Mouse (Mus musculus) frontal cortex, adult 2 months (tissue): ENCODE measurements at regions not wholly inside any gene's neighbourhood (a gene's known extent, or its start where the extent isn't known, plus 50 kb on each side); places are given as distances from the start of the nearest gene placed in this dataset.

Source experiments
- DNase-seq, 2 experiments: peaks; one replicate each; pipeline ENCODE4 v3.0.0; 2022; ENCODE audit warnings: low spot score in 1 of 2; ENCODE audit errors: extremely low spot score in 1 of 2

DNA sequence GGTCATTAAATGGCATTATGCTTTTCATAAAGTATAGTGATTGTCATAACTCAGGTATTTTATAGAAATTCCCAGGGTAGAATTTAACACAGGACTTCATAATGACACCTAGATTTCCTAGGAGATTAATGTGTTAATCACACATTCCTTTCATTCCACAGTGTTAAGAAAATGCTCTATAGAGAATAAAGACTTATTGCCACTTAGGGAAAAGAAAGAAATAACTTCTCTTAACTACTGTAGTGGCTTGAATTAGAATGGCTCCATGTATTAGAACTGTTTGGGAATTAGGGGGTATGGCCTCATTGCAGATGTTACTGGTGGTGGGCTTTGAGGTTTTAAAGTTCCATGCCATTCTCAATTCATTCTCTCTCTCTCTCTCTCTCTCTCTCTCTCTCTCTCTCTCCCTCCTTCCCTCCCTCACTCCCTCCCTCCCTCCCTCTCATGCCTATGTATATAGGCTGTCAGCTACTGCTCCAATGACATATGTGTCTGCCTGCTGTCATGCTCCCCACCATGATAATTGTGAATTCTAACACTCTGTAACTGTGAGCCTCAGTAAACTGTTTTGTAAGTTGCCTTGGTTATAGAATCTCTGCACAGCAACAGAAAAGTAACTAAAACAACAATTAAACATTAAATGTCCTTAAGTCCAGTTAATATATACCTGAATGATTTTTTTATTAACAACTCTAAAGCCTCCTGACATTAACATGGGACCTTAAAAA, 425.1 kb upstream of the Depdc1a start:
- DNase-seq = no peak

DNA sequence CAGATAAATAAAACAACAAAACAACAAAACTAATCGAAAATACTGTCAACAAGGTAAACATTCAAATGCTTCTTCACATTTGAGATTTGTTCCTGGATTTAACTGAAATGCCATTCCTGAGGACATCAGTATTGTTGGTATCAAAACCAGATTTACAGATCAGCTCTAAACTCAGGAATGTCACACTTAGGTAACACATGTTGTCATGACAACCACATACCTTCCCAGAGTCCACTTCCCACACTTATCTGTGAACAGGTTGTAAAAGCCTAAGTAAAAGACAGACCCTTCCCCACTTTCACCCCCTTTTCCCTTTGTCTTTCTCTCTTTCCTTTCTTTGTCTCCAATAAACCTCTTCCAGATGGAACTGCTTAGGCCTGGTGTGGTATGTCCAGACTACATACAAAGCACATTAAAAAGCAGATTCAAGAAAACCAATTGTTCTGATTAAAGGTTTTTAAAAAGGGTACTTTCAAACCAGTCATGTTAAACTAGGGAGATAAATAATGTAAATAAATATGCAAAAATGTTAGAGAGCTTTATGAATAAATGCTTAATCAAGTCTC, 438.2 kb upstream of the Depdc1a start:
- no peak for DNase-seq

DNA sequence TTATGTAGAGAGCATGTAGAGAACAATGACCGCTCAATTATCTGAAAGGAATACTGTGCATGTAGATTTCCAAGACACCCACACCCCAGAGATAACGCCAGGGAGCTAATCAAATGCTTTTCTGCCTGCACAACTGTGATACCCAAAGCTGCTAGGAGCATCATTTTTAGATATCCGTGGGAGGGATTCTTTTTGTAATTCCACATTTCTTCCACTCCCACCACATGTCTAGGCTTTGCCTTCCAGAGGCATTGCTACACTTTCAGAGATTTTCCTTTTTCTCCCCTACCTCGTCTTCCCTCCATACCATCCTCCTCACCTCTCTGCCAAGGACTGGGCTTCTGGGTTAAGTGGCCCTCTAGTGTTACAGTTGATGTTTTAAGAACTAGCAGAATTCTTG, 460.4 kb upstream of the Depdc1a start:
- DNase-seq = peak; percentile 84 to 85

DNA sequence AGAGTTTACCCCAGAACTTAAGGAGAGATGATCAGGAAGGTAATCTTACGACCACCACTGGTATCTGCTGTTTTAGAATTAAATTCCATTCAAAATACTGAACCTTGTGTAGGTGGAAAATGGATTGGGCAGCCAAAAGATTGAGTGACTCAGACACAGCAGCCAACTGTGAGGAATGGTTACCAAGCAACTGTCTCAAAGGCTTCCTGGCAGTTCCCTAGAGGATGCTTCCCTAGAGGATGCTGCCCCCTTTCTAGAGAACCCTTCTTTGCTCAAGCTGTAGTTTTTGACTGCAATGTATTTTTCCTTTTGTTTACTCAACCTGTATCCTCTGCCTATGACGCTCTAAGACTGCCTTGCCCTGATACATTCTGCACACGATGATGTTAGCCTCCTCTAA, 463.7 kb upstream of the Depdc1a start:
- DNase-seq = peak; percentile 38 to 64

DNA sequence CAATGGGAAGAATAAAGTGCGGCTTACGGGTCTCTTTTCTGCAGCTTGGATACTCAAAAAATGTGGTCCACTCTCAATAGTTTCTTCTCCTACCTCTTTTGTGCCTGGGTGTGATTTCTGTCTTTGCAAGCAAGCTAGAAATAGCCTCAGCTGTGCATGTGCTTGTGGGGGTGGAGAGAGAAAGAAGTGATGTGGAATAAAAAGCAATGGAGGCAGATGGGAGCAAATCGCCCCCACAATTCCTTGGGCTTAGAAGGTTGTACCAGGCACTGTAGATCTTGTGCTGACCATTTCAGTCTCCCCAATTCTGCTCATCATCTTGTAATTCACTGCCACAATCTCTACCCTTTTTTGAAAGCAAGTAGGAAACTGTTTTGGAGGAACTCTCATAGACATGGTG, 464.6 kb upstream of the Depdc1a start:
- DNase-seq = peak; percentile 84 to 85

DNA sequence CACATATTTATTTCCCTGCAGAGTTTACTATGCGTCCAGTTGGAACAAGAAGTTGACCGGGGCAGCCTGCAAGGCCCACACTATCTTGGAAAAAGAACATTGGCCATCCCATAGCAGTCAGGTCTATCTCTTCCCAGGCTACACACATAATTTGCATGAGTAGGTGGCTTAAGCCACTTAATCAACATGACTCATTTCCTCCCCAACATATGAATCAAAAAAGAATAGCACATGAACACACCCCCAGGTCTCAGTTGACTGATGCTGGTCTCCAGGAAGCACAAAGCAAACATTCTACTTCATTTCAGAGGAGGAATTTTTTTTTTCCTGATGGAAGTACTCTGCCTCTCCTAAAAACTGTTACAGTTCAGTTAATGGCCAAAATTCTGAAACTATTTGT, 465.3 kb upstream of the Depdc1a start:
- DNase-seq = peak in 1 of 2 experiments; percentile 33

DNA sequence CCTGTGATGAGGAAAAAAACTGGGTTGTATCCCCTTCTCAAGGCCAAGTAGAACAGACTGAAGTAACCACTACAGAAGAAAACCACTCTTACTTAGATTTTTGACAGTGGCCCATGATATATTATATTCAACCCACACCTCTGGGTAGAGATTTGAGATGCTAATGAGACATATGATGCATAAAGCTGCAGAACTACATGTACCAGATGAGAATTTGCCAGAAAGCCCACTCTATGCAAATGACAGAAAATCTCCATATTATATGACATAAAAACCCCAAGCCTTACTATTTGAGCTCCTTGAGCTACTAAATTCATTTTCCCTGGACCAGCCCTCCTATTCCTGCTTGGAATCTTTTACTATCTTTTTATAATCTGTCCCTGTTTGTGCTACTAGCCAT, 458.4 kb upstream of the Lrrc7 start:
- DNase-seq = peak; percentile 23 to 58

DNA sequence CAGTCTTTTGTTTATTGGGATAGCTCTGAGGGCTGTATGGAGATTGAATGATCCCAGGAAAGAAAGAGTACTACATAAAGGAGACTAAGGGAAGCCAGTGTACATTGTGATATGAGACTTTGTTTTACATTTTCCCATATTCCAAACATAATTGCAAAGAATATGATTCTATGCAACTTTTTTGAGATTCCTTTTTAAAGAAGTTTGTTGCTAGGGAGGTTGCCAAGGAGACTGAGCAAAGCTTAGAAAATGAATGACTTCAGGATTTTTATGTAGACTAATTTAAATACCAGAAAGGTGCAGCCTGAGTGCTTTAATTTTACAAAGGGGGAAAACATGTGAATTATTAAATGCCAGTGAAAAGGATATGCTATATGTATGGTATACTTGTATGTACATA, 455.2 kb upstream of the Lrrc7 start:
- peak in 1 of 2 experiments; percentile 63 for DNase-seq

DNA sequence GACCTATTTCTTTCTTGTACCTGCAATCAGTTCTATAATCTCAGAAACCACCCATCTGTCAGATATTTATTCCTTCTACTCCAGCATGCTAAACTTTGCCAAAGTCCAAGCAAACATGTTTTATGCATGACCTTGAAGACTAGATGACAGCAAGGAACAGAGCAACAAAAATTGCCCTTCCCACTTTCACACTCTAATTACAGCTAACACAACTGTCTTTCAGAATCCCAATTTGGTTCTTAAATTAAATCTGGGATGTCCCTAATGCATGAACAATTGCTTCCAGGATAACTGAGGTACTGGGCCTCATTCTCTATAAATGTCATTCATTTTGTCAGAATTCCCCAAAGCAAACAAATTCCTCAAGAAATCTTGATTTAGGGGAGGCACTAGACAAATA, 454.4 kb upstream of the Lrrc7 start:
- DNase-seq = no peak

DNA sequence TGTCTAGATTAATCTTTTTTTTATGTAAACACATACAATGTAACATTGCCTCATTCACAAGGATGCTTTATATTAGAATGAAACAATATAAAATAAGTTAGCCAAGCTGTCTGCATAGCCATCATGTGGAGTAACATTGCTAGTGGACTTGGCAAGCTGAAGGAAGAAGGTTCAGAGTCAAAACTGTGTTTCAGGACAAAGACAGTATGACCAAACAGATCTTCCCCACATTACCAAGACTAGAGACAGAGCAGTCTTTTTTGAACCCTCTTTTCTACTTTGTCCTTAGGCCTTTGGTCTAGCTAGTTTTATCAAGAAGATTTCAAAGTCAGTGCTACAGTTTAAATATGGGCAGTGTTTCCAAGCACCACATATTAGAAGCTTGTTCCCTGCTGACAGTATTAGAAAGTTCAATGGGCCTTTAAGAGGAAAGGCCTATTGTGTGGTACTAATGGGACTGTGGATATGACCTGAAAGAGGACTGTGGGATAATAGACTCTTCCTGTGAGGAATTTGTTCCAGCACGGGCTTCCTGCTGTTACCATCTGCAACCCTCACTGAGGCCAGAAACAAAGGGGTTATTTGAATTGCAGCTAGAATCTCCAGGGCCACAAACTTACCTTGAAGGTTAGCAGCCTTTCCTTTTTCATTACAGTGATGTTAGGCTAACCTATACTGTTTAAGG, 449.1 kb upstream of the Lrrc7 start:
- DNase-seq = no peak

DNA sequence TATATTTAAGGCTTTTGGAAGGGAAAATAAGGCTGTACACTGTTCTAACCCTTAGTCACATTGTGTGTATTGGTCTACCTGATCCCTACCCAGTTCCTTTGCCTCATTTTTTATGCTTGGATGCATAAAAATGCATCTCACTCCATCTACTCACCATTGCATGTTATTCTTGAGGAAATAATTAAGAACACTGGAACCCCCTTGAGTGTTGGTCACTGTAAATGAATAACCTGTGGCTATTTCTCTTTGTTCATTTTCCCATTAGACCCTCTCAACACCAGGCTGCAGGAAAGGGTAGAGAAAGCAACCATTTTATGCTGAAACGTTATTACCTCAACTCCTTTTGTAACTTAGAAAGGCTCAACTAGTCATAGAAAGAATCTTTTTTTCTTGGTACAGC, 442.0 kb upstream of the Lrrc7 start:
- no peak for DNase-seq

DNA sequence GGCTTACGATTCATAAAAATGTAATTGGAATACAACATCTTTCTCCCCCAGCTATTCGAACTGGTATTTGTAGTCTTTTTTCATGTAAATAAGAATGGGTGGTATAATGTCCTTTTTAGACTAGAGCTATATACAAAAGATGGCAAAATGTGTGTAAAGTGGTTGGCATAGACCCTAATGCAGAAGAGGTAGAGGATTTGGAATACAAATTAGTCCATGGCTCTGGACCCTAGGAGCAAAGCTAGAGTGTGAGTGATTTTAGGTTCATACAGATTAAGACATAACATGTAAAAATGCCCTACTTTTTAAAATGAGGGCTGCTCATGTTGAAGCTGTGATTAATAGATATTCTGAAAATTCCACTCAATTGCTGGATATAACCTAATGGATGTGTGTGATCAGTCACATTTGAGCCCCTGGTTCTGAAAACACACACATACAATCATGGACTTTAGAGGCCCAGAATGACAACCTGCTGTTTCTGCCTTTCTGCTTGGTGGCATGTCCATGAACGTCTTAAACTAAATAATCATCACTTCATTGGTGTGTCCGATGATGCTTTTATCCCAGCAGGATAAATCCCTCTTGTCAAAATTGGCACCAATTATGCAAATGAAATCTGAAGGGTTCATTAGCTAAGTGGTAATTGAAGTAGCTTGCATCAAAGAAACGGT, 423.6 kb upstream of the Lrrc7 start:
- no peak for DNase-seq

DNA sequence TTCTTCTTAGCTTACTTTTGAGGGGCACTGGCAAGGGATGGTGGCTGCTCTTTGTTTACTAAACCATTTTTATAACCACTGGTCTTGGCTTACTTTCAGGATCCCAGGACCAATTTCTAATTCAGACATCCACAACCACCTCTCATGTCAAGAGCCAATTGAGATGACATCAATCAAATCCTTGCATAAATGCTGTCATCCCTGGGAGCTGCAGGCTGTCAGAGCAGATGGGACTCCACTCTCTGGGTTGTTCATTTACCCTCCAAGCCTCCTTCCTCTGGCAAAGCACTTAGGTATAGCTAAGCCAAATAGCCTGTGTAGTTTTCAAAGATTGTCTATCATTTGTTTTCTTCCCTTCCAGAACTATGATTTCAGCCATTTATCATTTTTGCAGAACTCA, 385.0 kb upstream of the Lrrc7 start:
- no peak for DNase-seq

DNA sequence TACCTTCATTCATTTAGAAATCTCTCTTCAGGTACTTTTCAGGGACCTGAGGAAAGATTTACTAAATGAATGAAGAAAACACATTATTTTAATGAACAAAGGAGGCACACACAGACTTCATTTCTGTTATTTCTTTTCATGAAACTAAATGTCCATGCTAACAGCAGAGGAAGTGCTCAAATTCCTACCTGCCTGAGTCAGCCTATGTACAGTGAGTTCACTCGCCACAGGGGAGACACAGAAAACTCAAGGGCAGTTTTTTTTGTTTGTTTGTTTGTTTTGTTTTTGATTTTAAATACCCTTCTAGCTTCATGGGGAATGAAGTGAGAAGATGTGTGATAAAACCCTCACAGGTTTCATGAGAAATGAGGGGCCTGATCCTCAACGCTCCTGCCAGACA, 343.1 kb upstream of the Lrrc7 start:
- no peak for DNase-seq

DNA sequence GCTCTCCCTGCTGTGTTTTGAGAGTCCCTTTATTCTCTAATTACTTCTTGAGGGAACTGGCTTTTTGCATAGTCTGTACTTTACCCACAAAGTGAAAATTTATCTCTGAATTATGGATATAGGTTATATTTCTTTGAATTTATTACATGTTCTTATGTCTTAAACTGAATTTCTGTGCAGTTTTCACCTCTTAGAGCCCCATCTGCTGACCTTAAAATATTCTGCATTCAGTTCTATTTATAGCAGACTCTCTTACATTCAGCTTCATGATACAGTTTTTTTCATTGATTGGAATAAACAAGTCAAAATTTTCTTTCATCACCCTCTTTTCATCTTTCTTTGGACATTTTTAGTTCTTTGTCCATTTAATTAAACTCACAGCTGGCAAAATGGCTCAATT, 337.4 kb upstream of the Lrrc7 start:
- no peak for DNase-seq

DNA sequence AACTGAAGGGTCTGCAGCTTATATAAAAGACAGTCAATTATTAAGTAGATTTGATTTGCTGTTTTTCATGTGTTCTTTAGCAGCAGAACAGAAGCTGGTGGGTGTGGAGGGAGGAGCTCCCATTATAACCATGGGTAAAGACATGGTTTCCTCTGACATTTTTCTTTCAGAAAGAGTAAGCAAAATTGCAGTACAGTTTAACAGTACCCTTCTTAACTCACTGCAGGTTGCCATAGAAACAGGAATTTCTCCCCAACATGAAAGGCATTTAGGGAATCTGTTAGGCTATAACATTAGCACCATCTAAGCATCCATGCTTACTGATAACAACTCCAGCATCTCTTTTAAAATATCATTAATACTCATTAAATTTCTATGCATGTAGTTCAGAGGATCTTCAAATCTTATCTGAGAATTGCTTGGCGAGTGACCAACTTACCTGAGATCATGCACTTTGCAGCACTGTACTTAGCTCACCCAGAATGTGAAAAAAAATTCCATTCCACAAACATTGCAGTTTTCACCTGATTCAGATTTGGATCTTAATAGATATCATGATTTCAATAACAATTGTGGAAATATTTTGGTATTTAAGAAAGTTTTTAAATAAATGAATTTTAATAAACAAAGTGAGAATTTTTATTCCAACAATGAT, 324.8 kb upstream of the Lrrc7 start:
- DNase-seq = peak in 1 of 2 experiments; percentile 55

DNA sequence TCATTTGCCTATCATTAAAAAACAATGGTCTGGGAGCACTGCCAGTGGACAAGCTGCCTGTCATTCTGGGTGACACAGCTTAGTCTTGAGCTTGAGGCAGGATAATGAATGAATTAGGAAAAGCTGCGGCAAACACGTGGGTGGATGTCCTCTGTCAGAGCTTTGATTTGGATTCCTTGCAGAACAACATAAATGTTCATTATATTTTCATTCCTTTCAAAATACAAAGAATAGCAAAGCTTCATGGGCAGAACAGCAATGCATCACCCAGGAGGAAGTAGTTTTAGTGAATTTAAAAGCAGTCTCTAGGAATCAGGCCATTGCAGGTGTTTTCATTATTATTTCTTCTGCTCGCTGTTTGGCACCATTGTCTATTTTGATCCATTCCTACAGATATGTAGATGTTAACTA, 324.3 kb upstream of the Lrrc7 start:
- DNase-seq = peak; percentile 7 to 35
